Mouse (Mus musculus): Measurements from ENCODE around the gene Slmap. TPM values are rescaled to one million over a fixed set of nuclear protein-coding genes. Genes with fewer than 3 reads are reported as not detected.
A peak's percentile ranks its signal among the peaks of the same experiment; 100 is the strongest.

The Slmap gene
- polyA plus RNA-seq, 1 experiment, result 109 TPM

DNA sequence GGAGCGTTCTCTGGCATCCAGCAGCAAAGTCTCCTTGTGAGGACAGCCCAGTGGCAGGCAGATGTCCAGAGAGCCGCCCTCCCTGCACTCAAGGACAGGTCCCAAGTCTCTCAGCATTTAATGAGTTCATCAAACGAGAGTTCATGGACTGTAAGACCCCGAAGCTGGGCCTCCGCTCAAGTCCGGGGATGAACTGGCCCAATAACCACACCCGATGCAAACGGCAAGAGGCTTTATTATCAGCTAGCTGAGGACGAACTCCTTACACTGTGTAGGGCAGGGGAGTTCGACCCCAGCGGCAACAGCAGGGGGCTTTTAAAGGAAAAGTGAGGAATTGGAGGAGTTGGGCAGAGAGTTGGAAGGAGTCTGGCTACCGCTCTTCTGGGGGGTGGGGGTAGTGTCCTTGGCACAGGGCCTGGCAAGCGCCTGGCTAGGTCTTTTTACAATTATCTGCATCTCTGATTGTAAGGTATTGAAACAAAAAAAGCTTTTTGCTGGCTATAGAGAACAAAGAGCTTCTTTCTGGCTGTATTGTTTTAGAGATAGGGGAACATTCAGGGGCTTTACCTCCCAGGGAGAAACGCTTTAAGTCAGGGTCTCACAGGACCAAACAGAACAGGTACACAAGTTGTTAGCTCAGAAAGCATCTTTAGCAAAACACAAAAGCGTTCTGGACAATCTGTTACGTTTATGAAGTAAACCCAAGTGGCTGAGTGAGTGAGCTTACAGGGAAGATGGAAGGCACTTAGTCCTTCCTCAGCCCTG is 84.5 kb downstream of the Slmap start:
- H3K4me3 ChIP-seq (ENCODE audit: insufficient read depth, low read length), result no peak overlapping the region
- no peaks in the 10 kb centered on the region for H3K4me1 ChIP-seq (ENCODE audit: control insufficient read depth, insufficient read depth, low read length)
- TF ChIP-seq POLR2A (IDR thresholded peaks at IDR 0.05; ENCODE audit: low read depth, low read length) (no peak), CTCF (IDR thresholded peaks at IDR 0.05; ENCODE audit: borderline replicate concordance, insufficient read depth, low read length) (no peak)
- H3K27ac ChIP-seq (ENCODE audit: insufficient read depth, low read length), result no peak overlapping the region

DNA sequence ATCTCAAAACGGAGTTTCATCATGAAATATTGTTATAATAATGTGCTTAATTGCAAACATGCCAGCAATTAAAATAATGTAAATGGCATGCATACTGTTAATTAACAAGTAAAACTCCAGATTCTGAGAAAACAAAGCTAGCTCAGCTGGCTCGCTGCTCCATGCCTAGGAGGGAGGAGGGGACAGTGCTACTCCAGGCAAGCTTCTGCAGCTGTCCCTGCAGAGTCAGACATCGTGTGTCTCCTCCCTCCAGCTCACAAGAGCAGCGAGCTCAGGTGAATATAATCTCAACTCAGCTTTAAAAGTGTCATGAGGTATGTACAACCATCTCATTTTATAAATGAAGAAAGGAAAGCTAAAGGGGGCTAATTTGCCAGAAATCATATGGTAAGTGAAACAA is 86.2 kb downstream of the Slmap start:
- Histone ChIP-seq H3K27ac (ENCODE audit: insufficient read depth, low read length) (no peak overlapping the region), H3K4me3 (ENCODE audit: insufficient read depth, low read length) (no peak overlapping the region), H3K4me1 (ENCODE audit: control insufficient read depth, insufficient read depth, low read length) (no peaks in the 10 kb centered on the region)
- TF ChIP-seq POLR2A (IDR thresholded peaks at IDR 0.05; ENCODE audit: low read depth, low read length), result no peak

DNA sequence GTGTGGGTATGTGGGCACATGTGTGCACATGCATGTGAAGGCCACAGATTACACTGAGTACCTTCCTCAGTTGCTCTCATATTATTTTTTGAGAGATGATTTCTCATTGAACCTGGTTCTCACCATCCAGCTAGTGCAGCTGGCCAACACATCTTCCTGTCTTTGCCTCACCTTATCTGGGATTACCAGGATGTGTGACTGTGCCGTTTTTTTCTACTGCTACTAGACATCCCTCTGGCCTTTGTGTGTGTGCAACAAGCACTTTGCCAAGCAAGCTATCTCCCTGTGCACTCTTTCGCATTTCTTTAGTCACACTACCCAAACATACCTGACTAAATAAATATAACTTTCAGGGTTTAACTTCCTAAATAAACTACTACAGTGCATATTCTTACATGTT is 87.5 kb downstream of the Slmap start:
- H3K4me1 ChIP-seq (ENCODE audit: control insufficient read depth, insufficient read depth, low read length), result peaks cover 4% of the 10 kb centered on the region; the same call in 1 of the 2 replicates
- no peak overlapping the region for H3K4me3 ChIP-seq (ENCODE audit: insufficient read depth, low read length)
- no peak overlapping the region for H3K27ac ChIP-seq (ENCODE audit: insufficient read depth, low read length)

DNA sequence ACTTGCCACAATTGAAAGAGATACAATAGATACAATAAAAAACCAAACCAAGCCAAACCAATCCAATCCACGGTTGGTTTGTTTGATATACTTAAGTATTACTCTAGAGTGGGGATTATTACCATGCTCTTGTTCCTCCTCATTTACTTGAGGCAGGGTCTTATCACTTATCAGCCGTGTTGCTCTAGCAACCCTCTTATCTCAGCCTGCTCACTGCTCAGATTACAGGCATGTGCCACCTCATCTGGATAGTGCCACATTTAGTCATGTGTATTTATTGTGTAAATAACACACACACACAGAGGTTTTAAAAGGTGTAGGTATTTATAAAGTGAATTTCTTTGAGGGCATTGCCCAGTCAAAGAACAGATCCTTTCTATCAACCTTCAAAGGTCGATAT is 88.2 kb downstream of the Slmap start:
- no peak for TF ChIP-seq CTCF (IDR thresholded peaks at IDR 0.05; ENCODE audit: borderline replicate concordance, insufficient read depth, low read length)
- TF ChIP-seq POLR2A (IDR thresholded peaks at IDR 0.05; ENCODE audit: low read depth, low read length), result no peak
- no peak overlapping the region for H3K4me3 ChIP-seq (ENCODE audit: insufficient read depth, low read length)
- H3K27ac ChIP-seq (ENCODE audit: insufficient read depth, low read length), result no peak overlapping the region
- peaks cover 4% of the 10 kb centered on the region; the same call in 1 of the 2 replicates for H3K4me1 ChIP-seq (ENCODE audit: control insufficient read depth, insufficient read depth, low read length)

More for the DNA sequence above, 87.5 kb downstream of the Slmap start:
- no peak for TF ChIP-seq POLR2A (IDR thresholded peaks at IDR 0.05; ENCODE audit: low read depth, low read length)
- no peak for TF ChIP-seq CTCF (IDR thresholded peaks at IDR 0.05; ENCODE audit: borderline replicate concordance, insufficient read depth, low read length)

DNA sequence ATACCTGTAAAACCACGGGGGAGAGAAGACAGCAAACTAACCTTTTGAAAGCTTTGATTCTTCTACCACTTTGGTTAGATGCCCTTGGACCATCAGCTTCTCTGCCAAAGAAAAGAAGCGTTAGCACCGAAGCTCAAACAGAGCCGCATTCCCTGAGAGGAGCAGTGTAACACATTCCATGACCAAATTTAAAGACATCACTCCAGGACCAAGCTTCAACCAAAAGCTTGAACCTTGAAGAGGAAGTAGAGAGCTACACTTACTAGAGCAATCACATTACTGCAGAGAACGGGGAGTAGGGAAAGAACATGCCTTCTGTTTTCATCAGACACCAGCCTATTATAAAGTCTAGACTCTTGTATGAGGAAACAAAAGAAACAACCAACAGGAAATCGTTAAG is 92.2 kb downstream of the Slmap start:
- Histone ChIP-seq H3K4me3 (ENCODE audit: insufficient read depth, low read length) (no peak overlapping the region), H3K4me1 (ENCODE audit: control insufficient read depth, insufficient read depth, low read length) (peaks cover 7% of the 10 kb centered on the region; the same call in 1 of the 2 replicates), H3K27ac (ENCODE audit: insufficient read depth, low read length) (peak overlapping the region; percentile 99)
- TF ChIP-seq POLR2A (IDR thresholded peaks at IDR 0.05; ENCODE audit: low read depth, low read length), result no peak
- no peak for TF ChIP-seq CTCF (IDR thresholded peaks at IDR 0.05; ENCODE audit: borderline replicate concordance, insufficient read depth, low read length)

DNA sequence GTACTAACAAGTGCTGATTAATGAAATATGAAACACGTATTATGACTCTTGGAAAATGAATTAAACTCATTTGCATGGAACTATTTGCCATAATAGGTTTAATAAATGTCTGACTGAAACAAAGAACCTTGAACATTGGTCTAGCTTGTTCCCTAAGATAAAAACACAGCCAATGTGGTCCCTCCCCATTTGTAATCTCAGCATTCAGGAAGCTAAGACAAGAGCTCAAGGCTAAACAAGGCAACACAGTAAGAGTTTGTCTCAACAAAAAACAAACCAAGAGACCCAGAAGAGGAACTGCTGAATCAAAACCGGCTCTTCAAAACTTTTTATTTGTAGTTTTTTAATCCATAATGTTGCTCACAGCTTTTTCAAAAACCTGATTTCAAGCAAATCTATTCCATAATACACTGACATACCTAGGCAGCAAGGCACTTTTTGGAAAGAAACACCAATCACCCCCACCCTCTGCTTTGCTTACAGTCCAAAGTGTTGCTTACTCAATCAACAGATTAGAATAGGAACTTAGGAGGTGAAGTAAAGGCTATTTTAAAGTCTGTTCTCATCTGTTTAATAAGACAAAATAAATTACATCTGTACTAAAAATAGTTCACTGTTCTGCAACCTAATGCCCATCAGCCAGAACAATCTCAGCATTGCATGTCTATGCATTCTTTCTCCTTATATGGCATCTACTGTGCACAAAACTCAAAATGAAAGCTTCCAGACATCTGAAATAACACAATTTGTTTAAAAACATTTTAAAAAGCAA is 93.5 kb downstream of the Slmap start:
- TF ChIP-seq POLR2A (IDR thresholded peaks at IDR 0.05; ENCODE audit: low read depth, low read length), result no peak
- TF ChIP-seq CTCF (IDR thresholded peaks at IDR 0.05; ENCODE audit: borderline replicate concordance, insufficient read depth, low read length), result no peak
- H3K4me1 ChIP-seq (ENCODE audit: control insufficient read depth, insufficient read depth, low read length), result peaks cover 7% of the 10 kb centered on the region; the same call in 1 of the 2 replicates
- peak overlapping the region; percentile 99 for H3K27ac ChIP-seq (ENCODE audit: insufficient read depth, low read length)
- no peak overlapping the region for H3K4me3 ChIP-seq (ENCODE audit: insufficient read depth, low read length)

DNA sequence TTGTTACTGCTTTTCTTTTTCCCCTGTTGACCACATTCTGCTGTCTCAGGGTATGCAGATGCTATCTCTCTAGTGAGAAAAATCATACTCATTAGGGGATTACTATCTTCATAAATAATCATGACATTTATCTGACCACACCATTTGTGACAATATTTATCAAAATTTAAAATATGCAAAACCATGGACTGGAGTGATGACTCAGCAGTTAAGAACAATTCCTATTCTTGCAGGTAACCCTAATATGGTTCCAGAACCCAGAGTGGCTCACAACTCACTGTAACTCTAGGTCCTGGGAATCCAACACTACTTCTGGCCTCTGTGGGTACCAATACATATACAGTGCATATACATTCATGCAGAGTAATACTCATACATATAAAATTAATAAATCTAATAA is 94.7 kb downstream of the Slmap start:
- Histone ChIP-seq H3K4me1 (ENCODE audit: control insufficient read depth, insufficient read depth, low read length) (peaks cover 7% of the 10 kb centered on the region; the same call in 1 of the 2 replicates), H3K4me3 (ENCODE audit: insufficient read depth, low read length) (no peak overlapping the region), H3K27ac (ENCODE audit: insufficient read depth, low read length) (no peak overlapping the region)
- TF ChIP-seq POLR2A (IDR thresholded peaks at IDR 0.05; ENCODE audit: low read depth, low read length) (no peak), CTCF (IDR thresholded peaks at IDR 0.05; ENCODE audit: borderline replicate concordance, insufficient read depth, low read length) (no peak)

DNA sequence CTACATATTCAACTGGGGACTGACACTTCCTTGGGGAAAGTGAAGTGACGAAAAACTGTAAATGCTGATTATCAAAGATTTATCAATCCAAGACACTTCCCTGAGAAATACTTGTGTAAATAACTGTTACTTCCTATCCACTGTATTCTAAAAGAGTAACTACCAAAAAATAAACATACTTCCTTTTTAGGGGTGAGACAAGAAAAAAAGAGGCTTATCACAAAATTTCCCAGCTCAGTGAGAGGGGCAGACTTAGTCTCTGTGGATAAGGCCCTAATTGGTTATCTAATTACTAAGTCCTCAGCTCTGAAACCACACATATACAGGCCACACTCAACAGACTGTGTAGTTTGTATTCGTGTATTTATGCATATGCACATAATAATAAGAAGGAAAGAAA is 97.0 kb downstream of the Slmap start:
- Histone ChIP-seq H3K4me1 (ENCODE audit: control insufficient read depth, insufficient read depth, low read length) (peaks cover 7% of the 10 kb centered on the region; the same call in 1 of the 2 replicates), H3K27ac (ENCODE audit: insufficient read depth, low read length) (no peak overlapping the region), H3K4me3 (ENCODE audit: insufficient read depth, low read length) (no peak overlapping the region)
- TF ChIP-seq POLR2A (IDR thresholded peaks at IDR 0.05; ENCODE audit: low read depth, low read length), result no peak
- no peak for TF ChIP-seq CTCF (IDR thresholded peaks at IDR 0.05; ENCODE audit: borderline replicate concordance, insufficient read depth, low read length)

DNA sequence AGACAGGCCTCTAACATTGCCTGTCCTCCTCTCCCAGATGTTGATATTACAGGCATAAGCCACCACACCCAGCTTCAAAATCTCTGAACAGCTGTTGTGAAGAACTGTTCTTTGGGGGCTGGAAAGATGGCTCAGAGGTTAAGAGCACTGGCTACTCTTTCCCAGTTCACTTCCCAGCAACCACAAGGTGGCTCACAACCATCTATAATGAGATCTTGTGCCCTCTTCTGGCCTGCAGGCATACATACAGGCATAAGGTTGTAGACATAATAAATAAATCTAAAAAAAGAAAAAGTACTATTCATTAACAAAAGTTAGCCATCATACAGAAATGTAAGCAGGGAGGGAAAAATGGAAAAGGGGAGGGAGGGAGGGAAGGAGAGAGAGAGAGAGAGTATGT is 98.4 kb downstream of the Slmap start:
- Histone ChIP-seq H3K4me3 (ENCODE audit: insufficient read depth, low read length) (no peak overlapping the region), H3K4me1 (ENCODE audit: control insufficient read depth, insufficient read depth, low read length) (peaks cover 2% of the 10 kb centered on the region; the same call in 1 of the 2 replicates), H3K27ac (ENCODE audit: insufficient read depth, low read length) (no peak overlapping the region)
- no peak for TF ChIP-seq POLR2A (IDR thresholded peaks at IDR 0.05; ENCODE audit: low read depth, low read length)
- no peak for TF ChIP-seq CTCF (IDR thresholded peaks at IDR 0.05; ENCODE audit: borderline replicate concordance, insufficient read depth, low read length)

DNA sequence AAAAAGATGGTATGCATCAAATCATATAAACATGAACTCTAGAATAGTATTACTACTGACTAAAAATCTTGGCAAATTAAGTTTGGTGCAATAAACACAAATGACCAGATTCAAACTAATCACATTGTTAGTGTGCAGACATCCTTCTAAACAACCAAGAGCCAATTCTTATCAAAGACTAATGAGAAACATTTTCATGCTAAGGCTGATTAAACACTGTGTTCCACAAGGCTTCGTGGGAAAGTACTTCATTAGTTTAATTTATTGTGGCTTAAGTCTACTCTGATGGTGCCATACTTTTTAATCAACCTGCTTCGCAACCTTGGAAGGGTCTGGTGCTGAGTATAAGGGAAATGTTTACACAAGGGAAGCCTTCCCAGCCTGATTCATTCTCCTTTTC is 102.4 kb downstream of the Slmap start:
- TF ChIP-seq CTCF (IDR thresholded peaks at IDR 0.05; ENCODE audit: borderline replicate concordance, insufficient read depth, low read length) (no peak), POLR2A (IDR thresholded peaks at IDR 0.05; ENCODE audit: low read depth, low read length) (no peak)
- H3K27ac ChIP-seq (ENCODE audit: insufficient read depth, low read length), result no peak overlapping the region
- H3K4me1 ChIP-seq (ENCODE audit: control insufficient read depth, insufficient read depth, low read length), result no peaks in the 10 kb centered on the region
- no peak overlapping the region for H3K4me3 ChIP-seq (ENCODE audit: insufficient read depth, low read length)

Data from embryonic fibroblast, embryonic 13.5 days (primary cell).